Mouse (Mus musculus) spleen, adult 2 months (tissue): ENCODE measurements at regions not wholly inside any gene's neighbourhood (a gene's known extent, or its start where the extent isn't known, plus 50 kb on each side); places are given as distances from the start of the nearest gene placed in this dataset.

Experiments used
- DNase-seq, 2 experiments: peaks; one replicate each; pipeline versions ENCODE4 v3.0.0 to v3.0.0-alpha.2; 2012 to 2021; ENCODE audit warnings: low spot score in 2 of 2, low read depth in 1 of 2
- H3K27ac ChIP-seq: fragments of 200-500 bp; 2 replicates; pipeline ENCODE4 v1.5.1; 2012; ENCODE audit warnings: low read length, inconsistent platforms; ENCODE audit not compliant: insufficient read depth
- H3K27me3 ChIP-seq: fragments of 200-500 bp; 2 replicates; pipeline ENCODE4 v1.6.1; 2012; ENCODE audit warnings: mild to moderate bottlenecking, moderate library complexity, low read length, inconsistent platforms; ENCODE audit not compliant: control insufficient read depth, insufficient read depth
- H3K36me3 ChIP-seq: fragments of 200-500 bp; 2 replicates; pipeline ENCODE4 v1.6.1; 2012; ENCODE audit warnings: mild to moderate bottlenecking, low read length, inconsistent platforms; ENCODE audit not compliant: control insufficient read depth, insufficient read depth
- H3K4me1 ChIP-seq: fragments of 200-500 bp; 2 replicates; pipeline ENCODE4 v1.6.1; 2011; ENCODE audit warnings: inconsistent platforms; ENCODE audit not compliant: control insufficient read depth, insufficient read depth, insufficient read length
- H3K4me3 ChIP-seq: fragments of 200-500 bp; 2 replicates; pipeline ENCODE4 v1.5.1; 2011; ENCODE audit warnings: mild to moderate bottlenecking, inconsistent platforms; ENCODE audit not compliant: insufficient read depth, insufficient read length; ENCODE audit errors: extremely low read depth
- CTCF ChIP-seq: fragments of 200-500 bp; IDR thresholded peaks from 2 replicates; pipeline ENCODE4 v1.5.1; 2011; ENCODE audit warnings: mild to moderate bottlenecking, inconsistent platforms; ENCODE audit not compliant: insufficient read depth, insufficient read length, insufficient replicate concordance; ENCODE audit errors: extremely low read depth
- POLR2A ChIP-seq: fragments of 200-500 bp; IDR thresholded peaks from 2 replicates; pipeline ENCODE4 v1.6.1; 2011; ENCODE audit warnings: low read depth, low read length, inconsistent platforms
- WGBS: fragments of 180-500 bp; shearing (Covaris S2); methylation state at CpG from one replicate; pipeline ENCODE4 v1.1.7; 2018; 5-methylcytosine and 5-hydroxymethylcytosine counted together

GRCm38 (mm10) chr7:134501079-134501478 is 115.6 kb upstream of the D7Ertd443e start:
- H3K27me3 ChIP-seq = no peaks in the 10 kb centered on the region
- WGBS = 32% methylated on average over 1 of the region's 1 CpGs
- no peak for TF ChIP-seq CTCF
- TF ChIP-seq POLR2A = no peak

GRCm38 (mm10) chr7:134510333-134510928 is 125.0 kb upstream of the D7Ertd443e start:
- H3K36me3 ChIP-seq = no peaks in the 10 kb centered on the region
- no peak for DNase-seq
- 89% methylated on average over 6 of the region's 6 CpGs for WGBS
- TF ChIP-seq POLR2A (no peak), CTCF (no peak)
- H3K4me1 ChIP-seq = no peaks in the 10 kb centered on the region
- H3K27me3 ChIP-seq = no peaks in the 10 kb centered on the region
- H3K4me3 ChIP-seq = no peak overlapping the region
- no peak overlapping the region for H3K27ac ChIP-seq

More at GRCm38 (mm10) chr7:134501079-134501478, 115.6 kb upstream of the D7Ertd443e start:
- H3K36me3 ChIP-seq = no peaks in the 10 kb centered on the region
- no peaks in the 10 kb centered on the region for H3K4me1 ChIP-seq
- DNase-seq = no peak
- H3K27ac ChIP-seq = no peak overlapping the region
- no peak overlapping the region for H3K4me3 ChIP-seq

DNA sequence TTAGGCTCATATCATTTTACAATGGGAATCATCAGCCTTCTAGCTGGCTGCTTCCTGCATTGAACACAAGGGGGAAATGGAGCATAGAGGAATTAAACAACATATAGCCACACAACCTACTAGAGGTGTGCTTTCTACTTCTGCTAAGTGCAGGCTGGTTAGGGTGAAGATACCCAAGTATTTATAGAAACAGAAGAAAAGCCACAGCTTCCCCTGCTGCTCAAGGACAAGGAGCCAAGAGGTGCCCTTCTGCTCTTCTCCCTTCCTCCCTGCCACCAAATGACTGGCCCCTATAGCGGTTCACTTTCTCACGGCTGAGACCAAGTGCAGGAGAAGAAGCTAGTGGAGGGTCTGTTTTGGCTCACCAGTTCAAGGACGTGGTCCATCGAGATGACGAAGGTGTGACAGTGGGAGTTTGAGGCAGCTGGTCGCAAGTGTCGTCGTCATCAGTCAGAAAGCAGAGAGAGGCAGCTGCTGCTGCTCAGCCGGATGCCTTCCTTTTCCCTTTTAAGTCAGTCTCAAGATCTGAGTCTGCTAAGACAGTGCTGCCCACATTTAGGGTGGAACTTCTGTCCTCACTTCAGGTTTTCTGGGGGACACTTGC is 134.0 kb upstream of the D7Ertd443e start:
- no peaks in the 10 kb centered on the region for H3K36me3 ChIP-seq
- H3K27ac ChIP-seq = no peak overlapping the region
- no peak for TF ChIP-seq CTCF
- TF ChIP-seq POLR2A = no peak
- DNase-seq = no peak
- H3K4me3 ChIP-seq = no peak overlapping the region
- H3K4me1 ChIP-seq = no peaks in the 10 kb centered on the region
- H3K27me3 ChIP-seq = no peaks in the 10 kb centered on the region
- 7% methylated on average over 9 of the region's 9 CpGs for WGBS

GRCm38 (mm10) chr7:134523897-134524296 is 138.4 kb upstream of the D7Ertd443e start:
- DNase-seq = no peak
- TF ChIP-seq CTCF (no peak), POLR2A (no peak)
- Histone ChIP-seq H3K27ac (no peak overlapping the region), H3K4me3 (no peak overlapping the region), H3K4me1 (no peaks in the 10 kb centered on the region), H3K27me3 (no peaks in the 10 kb centered on the region), H3K36me3 (no peaks in the 10 kb centered on the region)
- WGBS = 56% methylated on average over 8 of the region's 8 CpGs

- Histone ChIP-seq H3K4me1 (no peaks in the 10 kb centered on the region), H3K36me3 (no peaks in the 10 kb centered on the region), H3K27ac (no peak overlapping the region), H3K4me3 (no peak overlapping the region), H3K27me3 (no peaks in the 10 kb centered on the region)
- no peak for DNase-seq
- no peak for TF ChIP-seq POLR2A
- no peak for TF ChIP-seq CTCF
- 69% methylated on average over 1 of the region's 1 CpGs for WGBS
Measured at GRCm38 (mm10) chr7:134525041-134525440, 139.6 kb upstream of the D7Ertd443e start.

DNA sequence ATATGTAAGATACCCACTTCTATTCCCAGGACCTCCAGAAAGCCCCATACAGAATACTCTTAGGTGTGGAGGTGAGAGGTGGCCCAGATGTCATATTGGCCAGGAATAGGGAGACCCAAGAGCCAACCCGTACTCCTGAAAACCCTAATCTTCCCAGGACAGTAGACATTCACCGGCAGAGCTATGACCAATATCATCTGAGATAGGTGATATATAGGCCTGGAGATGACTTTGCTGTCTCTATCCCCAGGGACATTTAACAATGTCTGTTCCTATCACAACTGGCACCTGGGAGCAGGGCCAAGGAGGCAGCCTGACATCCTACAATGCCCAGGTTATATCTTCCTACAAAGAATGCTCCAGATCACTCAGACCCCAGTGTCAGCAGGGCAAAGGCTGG is 140.0 kb upstream of the D7Ertd443e start:
- WGBS = 95% methylated on average over 2 of the region's 2 CpGs

DNA sequence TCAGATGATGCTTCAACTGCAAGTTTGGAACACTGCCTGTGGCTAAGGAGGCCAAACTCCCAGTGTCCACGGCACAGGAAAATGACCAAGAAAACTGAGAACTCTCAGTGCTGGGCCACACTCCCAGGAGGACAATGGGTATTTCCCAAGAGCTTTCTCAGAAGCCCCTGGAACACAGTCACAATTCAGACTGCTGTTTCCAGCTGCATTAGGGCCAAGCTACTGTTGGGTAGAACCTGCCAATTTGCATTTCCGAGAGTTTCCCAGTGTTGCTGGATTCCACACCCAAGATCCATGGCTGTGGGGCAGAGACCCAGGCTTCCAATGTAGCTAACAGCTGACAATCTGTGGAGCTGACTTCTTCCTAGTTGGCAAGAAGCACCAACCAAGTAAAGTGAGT is 141.9 kb upstream of the D7Ertd443e start:
- Histone ChIP-seq H3K36me3 (no peaks in the 10 kb centered on the region), H3K4me1 (no peaks in the 10 kb centered on the region), H3K27ac (no peak overlapping the region), H3K27me3 (no peaks in the 10 kb centered on the region), H3K4me3 (no peak overlapping the region)
- 81% methylated on average over 2 of the region's 2 CpGs for WGBS
- TF ChIP-seq POLR2A (no peak), CTCF (no peak)
- no peak for DNase-seq

More for the DNA sequence above, 140.0 kb upstream of the D7Ertd443e start:
- no peaks in the 10 kb centered on the region for H3K36me3 ChIP-seq
- H3K4me3 ChIP-seq = no peak overlapping the region
- no peak for TF ChIP-seq CTCF
- TF ChIP-seq POLR2A = no peak
- no peaks in the 10 kb centered on the region for H3K4me1 ChIP-seq
- DNase-seq = no peak
- H3K27ac ChIP-seq = no peak overlapping the region
- H3K27me3 ChIP-seq = no peaks in the 10 kb centered on the region
